Mouse (Mus musculus): ENCODE measurements around the gene Gm11639. TPM values are rescaled to one million over a fixed set of nuclear protein-coding genes. Genes with fewer than 3 reads are reported as not detected.

Gm11639 gene
- total and polyA plus RNA-seq, 3 experiments: not detected

DNA sequence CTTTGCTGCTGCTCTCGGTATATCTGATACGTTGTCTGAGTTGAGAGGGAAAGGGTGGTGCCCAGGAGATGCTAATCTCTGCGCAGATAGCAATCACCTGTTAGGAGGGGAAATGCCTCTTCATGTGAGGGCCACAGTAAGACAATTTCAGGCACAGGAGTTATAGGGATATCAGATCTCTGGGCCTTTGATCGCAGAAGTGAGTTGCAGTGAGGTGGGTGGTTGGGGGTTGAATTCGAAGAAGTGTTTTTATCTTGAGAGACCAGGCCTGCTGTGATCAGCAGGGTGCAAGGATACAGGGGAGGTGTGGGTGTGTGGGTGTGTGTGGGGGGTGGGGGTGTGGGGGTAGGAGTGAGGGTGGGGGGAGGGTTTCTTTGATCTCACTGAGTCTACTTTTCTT is 24.4 kb upstream of the Gm11639 start (continued):
- TF ChIP-seq CTCF (IDR thresholded peaks at IDR 0.05 in 2 of 3, conservative IDR thresholded peaks at IDR 0.05 in 1 of 3; ENCODE audit: control insufficient read depth in 1 of 3, insufficient read depth in 1 of 3, low read depth in 2 of 3, low read length in 3 of 3, poor library complexity in 1 of 3, severe bottlenecking in 1 of 3) (no peak), GABPA (IDR thresholded peaks at IDR 0.05; ENCODE audit: low read depth, low read length) (no peak), MYC (IDR thresholded peaks at IDR 0.05; ENCODE audit: low read depth, low read length) (0 out of 2 replicates have a peak, but pooled peaks have one; percentile 33), USF2 (IDR thresholded peaks at IDR 0.05; ENCODE audit: borderline replicate concordance in 1 of 2, insufficient read depth in 1 of 2, low read depth in 1 of 2, low read length in 2 of 2) (no peak), NRF1 (IDR thresholded peaks at IDR 0.05; ENCODE audit: insufficient read depth, low read depth, low read length, poor library complexity, severe bottlenecking) (no peak), SIN3A (IDR thresholded peaks at IDR 0.05; ENCODE audit: low read length) (peak; percentile 23; the same call in 1 of the 2 replicates), NELFE (IDR thresholded peaks at IDR 0.05; ENCODE audit: low read depth, low read length) (no peak), BHLHE40 (IDR thresholded peaks at IDR 0.05; ENCODE audit: borderline replicate concordance, low read depth, low read length) (peak; percentile 34; the same call in 1 of the 2 replicates), ZMIZ1 (IDR thresholded peaks at IDR 0.05; ENCODE audit: low read depth, low read length) (no peak)

GRCm38 (mm10) chr11:104661531-104662205 is 23.8 kb upstream of the Gm11639 start:
- Histone ChIP-seq H3K27me3 (ENCODE audit: control insufficient read depth in 1 of 2, insufficient read depth in 2 of 2, low read length in 2 of 2) (no peaks in the 10 kb centered on the region), H3K79me2 (ENCODE audit: control insufficient read depth, insufficient read depth, low read length, poor library complexity) (no peaks in the 10 kb centered on the region), H3K36me3 (ENCODE audit: control insufficient read depth in 1 of 2, insufficient read depth in 2 of 2, low read length in 2 of 2) (peaks cover 0 to 10% of the 10 kb centered on the region in 2 experiments; a peak in 2 of 4 replicates), H3K27ac (ENCODE audit: control insufficient read depth, low read depth, low read length) (peak overlapping the region; percentile 67), H3K9ac (ENCODE audit: control insufficient read depth, low read depth, low read length, poor library complexity, severe bottlenecking) (peak overlapping the region; percentile 5), H3K9me3 (replicated peaks; ENCODE audit: insufficient read depth, low read length) (no peaks in the 10 kb centered on the region), H3K4me1 (ENCODE audit: control insufficient read depth in 1 of 2, insufficient read depth in 2 of 2, low read length in 2 of 2) (peaks cover 6 to 29% of the 10 kb centered on the region in 2 experiments; a peak in 3 of 4 replicates), H3K4me3 (ENCODE audit: control insufficient read depth in 1 of 2, insufficient read depth in 1 of 2, low read depth in 2 of 2, low read length in 2 of 2) (peak overlapping the region; percentile 51 to 73)
- DNase-seq (ENCODE audit: low read depth, low spot score): peak; percentile 81
- TF ChIP-seq MAX (IDR thresholded peaks at IDR 0.05; ENCODE audit: low read length): 0 out of 2 replicates have a peak, but pooled peaks have one; percentile 6
- peak; percentile 23; the same call in 1 of the 2 replicates for TF ChIP-seq TCF12 (IDR thresholded peaks at IDR 0.05; ENCODE audit: low read depth, low read length)
- TF ChIP-seq MYC (IDR thresholded peaks at IDR 0.05; ENCODE audit: low read depth, low read length): no peak
- no peak for TF ChIP-seq CHD1 (IDR thresholded peaks at IDR 0.05; ENCODE audit: low read depth, low read length)
- TF ChIP-seq TAL1 (IDR thresholded peaks at IDR 0.05; ENCODE audit: low read length): peak; percentile 42; the same call in 1 of the 2 replicates
- TF ChIP-seq GATA1 (IDR thresholded peaks at IDR 0.05; ENCODE audit: low read depth, low read length): peak; percentile 40; the same call in 1 of the 2 replicates
- TF ChIP-seq SMC3 (IDR thresholded peaks at IDR 0.05; ENCODE audit: low read depth, low read length): peak; percentile 53
- TF ChIP-seq JUND (IDR thresholded peaks at IDR 0.05; ENCODE audit: low read depth, low read length): no peak
- no peak for TF ChIP-seq MEF2A (IDR thresholded peaks at IDR 0.05; ENCODE audit: extremely low read depth, insufficient replicate concordance, low read depth, low read length, poor library complexity, severe bottlenecking)
- 0 out of 2 replicates have a peak, but pooled peaks have one; percentile 13 for TF ChIP-seq MXI1 (IDR thresholded peaks at IDR 0.05; ENCODE audit: low read depth, low read length)
- TF ChIP-seq RAD21 (IDR thresholded peaks at IDR 0.05; ENCODE audit: low read depth, low read length): peak; percentile 38
- TF ChIP-seq CHD2 (IDR thresholded peaks at IDR 0.05; ENCODE audit: low read length): no peak
- TF ChIP-seq MAZ (IDR thresholded peaks at IDR 0.05; ENCODE audit: low read depth, low read length): peak; percentile 15; the same call in 1 of the 2 replicates
- peak; percentile 35; the same call in 1 of the 2 replicates for TF ChIP-seq RCOR1 (IDR thresholded peaks at IDR 0.05; ENCODE audit: low read depth, low read length)
- TF ChIP-seq EP300 (IDR thresholded peaks at IDR 0.05; ENCODE audit: low read depth in 1 of 2, low read length in 2 of 2): peak in 1 of 2 experiments; percentile 71; a peak in 2 of 4 replicates
- 0 out of 2 replicates have a peak, but pooled peaks have one; percentile 30 for TF ChIP-seq ZC3H11A (IDR thresholded peaks at IDR 0.05; ENCODE audit: low read depth, low read length)
- peak; percentile 34 to 68 (median 37); a peak in 4 of 6 replicates for TF ChIP-seq CTCF (IDR thresholded peaks at IDR 0.05 in 2 of 3, conservative IDR thresholded peaks at IDR 0.05 in 1 of 3; ENCODE audit: control insufficient read depth in 1 of 3, insufficient read depth in 1 of 3, low read depth in 2 of 3, low read length in 3 of 3, poor library complexity in 1 of 3, severe bottlenecking in 1 of 3)

Measured in MEL (cell line).